Mouse (Mus musculus) left cerebral cortex, postnatal 10 days (tissue): ENCODE measurements at regions not wholly inside any gene's neighbourhood (a gene's known extent, or its start where the extent isn't known, plus 50 kb on each side); places are given as distances from the start of the nearest gene placed in this dataset.

Experiments
- DNase-seq, 2 experiments: peaks; one replicate each; pipeline ENCODE4 v3.0.0; 2021 to 2022; ENCODE audit warnings: low spot score in 2 of 2, mixed read lengths in 1 of 2; ENCODE audit errors: extremely low spot score in 1 of 2
- intact Hi-C: fragments of 180-260 bp; cut with DNase I; formaldehyde crosslinking; loops from one replicate; pipeline ENCODE4 v1.15.1; 2025

DNA sequence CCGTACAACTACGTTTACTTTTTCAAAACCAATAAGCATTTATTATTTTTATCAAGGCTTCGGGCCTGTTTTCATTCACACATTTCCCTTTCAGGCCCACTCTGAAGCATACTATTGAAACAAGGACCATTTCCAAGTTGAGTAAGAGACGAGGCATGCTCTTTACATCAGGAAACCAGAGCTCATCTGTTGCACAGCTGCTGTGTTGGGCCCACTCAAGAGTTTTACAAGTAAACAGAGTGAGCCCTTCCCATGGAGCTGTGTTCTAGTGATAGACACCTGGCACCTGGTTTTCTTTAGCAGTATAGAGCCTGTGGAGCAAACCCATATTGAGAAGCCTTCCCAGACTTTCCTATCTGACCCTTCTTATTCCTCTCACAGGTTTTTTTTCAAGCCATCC lies 363.5 kb downstream of the Ptprc start:
- DNase-seq = no peak
- intact Hi-C loops = no loop called here

DNA sequence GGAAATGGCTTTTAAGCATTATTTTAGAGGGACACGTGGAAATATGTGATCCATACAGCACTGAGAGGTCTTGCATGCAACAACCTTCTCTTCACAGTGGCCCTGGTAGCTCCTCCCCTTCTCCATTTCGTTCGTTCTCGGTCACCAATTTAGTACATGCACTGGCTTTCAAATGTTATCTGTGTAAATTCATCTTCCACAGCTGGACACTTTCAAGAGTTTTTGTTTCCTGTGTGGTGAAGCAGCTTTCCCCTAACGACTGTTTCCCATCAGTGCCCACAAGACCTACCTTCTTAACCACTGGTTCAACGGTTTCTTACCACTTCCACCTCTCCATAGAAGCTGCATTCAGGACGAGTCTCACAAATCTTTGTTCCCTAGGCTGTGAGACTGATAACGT lies 368.8 kb downstream of the Ptprc start:
- DNase-seq = no peak
- intact Hi-C loops = no loop called here

GRCm38 (mm10) chr1:137806252-137806651 lies 369.3 kb downstream of the Ptprc start:
- intact Hi-C loops = no loop called here
- no peak for DNase-seq

DNA sequence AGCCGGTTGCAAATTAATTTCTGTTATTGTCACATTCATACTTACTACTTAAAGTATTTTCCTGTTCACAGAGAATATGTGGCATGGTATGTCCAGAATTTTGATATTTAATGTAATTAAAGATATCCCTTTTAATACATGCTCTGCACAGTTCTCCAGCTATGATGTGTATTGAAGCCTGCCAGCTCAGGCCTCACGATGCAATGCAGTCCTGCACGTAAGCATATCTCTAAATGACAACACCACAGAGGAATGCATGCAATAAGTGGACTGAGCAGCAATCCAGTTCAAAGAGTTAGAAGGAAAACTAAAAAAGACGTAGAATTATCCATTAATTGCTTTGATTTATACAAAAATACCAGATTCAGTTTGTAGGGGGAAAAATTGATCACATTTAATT lies 373.4 kb downstream of the Ptprc start:
- DNase-seq = no peak
- intact Hi-C loops = no loop called here

DNA sequence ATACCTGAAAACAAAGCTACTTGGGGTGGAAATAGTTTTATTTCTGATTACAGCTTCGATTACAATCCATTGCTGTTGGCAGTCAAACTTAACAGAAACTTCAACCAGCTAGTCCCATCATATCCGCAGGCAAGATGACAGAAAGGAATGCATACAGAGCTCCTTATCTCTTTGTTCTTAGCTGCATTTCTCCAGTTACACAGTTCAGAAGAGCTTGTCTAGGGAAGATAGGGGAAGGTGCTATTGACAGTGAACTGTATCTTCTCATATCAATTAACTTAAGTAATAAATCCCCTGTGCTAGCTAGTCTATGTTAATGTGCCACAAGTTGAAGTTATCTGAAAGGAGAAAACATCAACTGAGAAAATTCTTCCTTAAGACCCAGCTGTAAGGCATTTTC lies 374.8 kb downstream of the Ptprc start:
- DNase-seq = no peak
- intact Hi-C loops = no loop called here

GRCm38 (mm10) chr1:137788789-137789188 lies 386.7 kb downstream of the Ptprc start:
- DNase-seq = no peak
- intact Hi-C loops = no loop called here

DNA sequence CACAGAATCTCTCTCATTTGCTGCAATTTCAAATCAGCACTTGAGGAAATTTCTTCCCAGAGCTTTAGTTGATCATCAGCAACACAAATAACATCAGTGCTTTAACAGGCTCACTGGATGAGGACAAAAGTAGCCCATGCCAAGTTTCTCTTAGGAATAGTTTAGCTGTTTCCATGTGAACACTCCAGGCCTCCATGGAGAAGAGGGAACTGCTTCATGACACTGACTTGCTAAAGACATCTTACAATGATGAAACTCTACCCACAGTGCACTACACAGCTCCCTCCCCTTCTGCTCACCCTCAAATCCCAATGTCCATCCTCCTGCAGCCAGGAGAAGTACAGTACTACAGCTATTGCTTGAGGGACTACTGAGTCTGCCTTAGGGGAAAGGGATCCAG lies 388.9 kb downstream of the Ptprc start:
- intact Hi-C loops = no loop called here
- no peak for DNase-seq

GRCm38 (mm10) chr1:137774586-137774985 lies 400.9 kb downstream of the Ptprc start:
- intact Hi-C loops = no loop called here

DNA sequence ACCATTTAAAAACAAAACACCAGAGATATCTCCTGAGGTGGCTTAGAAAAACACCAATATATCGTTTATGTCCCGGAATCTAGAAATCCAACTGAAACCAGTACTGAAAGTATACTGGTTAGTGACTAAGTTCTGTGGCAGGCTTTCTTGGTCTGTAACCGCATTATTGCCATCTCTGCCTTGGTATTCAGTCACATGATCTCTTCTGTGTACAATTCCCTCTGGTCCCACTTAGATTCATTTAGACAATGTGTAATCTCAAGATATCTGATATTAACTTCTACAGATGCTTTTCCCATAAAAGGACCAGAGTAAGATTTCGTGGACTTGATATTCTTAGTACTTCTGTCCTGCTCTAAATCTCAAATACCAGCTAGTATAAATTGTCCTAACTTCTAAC lies 414.7 kb downstream of the Ptprc start:
- intact Hi-C loops = no loop called here
- DNase-seq = no peak

More at GRCm38 (mm10) chr1:137774586-137774985, 400.9 kb downstream of the Ptprc start:
- no peak for DNase-seq

DNA sequence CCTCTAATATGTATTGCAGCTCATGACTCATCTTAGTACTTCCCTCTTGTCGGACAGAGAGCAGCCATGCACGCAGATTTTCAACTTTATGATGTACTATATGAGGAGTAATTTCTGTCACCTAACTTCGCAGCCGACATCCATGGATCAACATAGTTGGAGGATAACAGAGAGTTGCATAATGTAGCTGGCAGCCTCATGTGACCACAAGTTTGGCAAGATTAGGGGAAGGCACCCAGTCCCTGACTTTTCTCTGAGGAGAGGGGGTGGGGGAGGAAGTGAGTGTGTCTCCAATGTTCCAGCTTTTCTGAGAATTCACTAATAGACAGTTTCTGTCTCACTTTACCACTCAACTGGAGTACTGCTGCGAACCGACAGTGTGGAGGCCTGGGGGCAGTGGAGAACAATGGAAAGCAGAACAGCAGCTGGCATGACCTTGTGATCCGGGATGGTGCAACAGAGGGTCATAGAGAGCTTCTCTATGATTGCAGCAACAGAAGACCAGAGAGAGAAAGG lies 424.0 kb downstream of the Ptprc start:
- intact Hi-C loops = no loop called here
- DNase-seq = no peak

DNA sequence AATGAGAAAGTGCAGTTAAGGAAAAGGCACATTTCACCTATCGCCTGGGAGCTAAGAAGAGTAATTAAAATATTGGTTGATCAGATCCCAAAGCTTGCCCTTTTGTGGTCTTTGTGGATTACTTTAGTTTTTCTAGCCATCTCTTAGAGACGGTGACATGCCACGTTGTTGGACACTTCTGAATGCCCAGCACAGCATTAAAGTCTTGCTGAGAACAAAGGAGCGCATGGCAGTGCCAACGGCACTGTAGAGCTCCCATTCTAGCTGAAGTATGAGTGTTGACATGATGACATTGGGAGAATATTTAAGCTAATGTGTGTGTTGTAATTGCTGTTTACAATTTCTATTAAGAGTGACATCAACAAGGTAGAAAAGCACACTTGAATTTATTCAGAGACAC lies 424.6 kb downstream of the Ptprc start:
- intact Hi-C loops = no loop called here

DNA sequence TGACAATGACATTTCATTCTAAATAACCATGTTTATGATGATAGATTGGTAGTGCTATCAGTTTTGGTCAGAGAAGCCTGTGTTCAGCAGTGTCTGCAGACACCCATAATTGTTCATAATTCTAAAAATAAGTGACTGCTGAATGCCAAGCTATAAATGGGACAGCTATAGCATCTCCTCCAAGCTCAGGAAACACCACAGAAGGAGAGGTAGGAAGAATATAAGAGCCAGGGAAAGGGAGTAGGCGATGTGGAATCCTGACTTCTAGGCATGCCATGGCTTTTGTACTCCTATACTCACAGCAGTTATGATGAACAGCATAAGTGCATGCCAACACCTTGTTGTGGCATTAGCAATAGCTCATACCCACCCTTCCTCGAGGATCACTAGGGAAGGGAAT lies 429.4 kb downstream of the Ptprc start:
- no peak for DNase-seq
- intact Hi-C loops = no loop called here

More for the DNA sequence above, 424.6 kb downstream of the Ptprc start:
- DNase-seq = no peak

GRCm38 (mm10) chr1:137738157-137738851 lies 437.2 kb downstream of the Ptprc start:
- DNase-seq = no peak
- intact Hi-C loops = no loop called here

DNA sequence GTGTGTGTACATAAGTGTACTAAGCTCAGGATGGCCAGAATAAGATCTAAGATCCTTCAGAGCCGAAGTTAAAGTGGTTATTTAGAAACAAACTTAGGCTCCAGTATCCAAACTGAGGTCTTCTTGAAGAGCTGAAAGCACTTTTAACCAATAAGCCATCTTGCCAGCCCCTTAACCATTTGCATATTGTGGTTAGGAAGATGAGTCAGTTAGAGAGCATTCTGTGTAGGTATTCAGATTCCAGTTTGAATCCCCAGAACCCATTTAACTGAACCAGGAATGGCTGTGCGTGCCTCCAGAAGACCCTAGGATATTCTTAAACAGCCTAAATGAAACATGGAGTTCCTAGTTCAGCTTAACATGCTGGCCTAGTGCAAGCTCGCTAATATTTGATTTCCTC lies 471.6 kb downstream of the Ptprc start:
- intact Hi-C loops = no loop called here
- DNase-seq = no peak

DNA sequence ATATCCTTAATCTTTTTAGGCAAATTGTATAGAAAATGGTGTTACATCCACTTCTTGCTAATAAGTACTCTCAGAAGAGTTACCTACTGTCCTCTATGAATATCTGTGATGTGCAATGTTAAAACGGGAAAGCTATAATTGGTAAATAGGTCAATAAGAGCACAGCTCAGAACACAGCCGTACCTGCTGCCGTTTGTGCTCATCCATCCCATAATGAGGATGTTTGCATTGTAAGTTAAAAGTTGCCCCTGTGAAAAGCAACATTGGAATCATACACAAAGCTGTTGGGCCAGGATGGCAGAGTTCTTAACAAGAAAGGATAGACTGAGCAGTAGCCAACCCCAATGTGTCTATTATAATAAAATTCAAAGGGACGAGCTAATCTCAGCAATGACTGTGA lies 476.6 kb downstream of the Ptprc start:
- DNase-seq = no peak
- intact Hi-C loops = no loop called here

DNA sequence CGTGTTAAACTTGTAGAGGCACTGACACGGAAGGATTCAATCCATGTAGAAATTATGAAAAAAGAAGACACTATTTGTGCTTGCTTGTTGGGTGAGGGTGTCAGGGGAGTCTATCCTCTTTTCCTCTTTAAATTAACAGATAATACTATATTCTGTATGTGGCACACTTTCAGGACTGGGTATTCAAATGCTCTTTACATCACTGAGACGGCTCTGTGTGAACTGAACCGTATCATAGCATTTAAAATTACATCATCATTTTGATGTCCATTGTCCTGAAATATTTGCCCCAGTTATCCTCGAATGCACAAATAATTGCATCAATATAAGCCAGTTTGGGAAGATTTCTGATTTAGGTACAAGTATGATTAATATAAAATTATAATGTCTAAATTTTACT lies 478.2 kb downstream of the Ptprc start:
- intact Hi-C loops = no loop called here
- no peak for DNase-seq

GRCm38 (mm10) chr1:137696796-137697195 lies 478.7 kb downstream of the Ptprc start:
- intact Hi-C loops = no loop called here
- no peak for DNase-seq

DNA sequence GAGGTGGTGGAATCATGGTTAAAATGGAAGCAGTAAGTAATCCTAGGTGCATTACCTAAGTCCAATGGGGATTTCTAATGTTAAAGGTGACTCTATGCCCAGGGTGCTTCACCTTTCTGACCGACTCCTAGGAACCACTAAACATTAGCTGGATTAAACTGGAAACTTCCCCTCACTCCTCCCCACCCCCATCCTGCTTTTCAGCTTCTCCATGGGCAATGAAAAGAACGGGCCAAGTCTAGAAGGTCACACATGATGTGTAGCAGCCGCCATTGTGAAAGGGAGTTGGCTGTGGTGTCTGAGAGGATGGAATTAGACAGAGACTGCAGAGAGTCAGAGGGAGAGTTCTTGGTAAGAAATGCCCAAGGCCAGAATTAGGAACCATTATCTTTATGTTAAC lies 479.8 kb downstream of the Ptprc start:
- DNase-seq = no peak
- intact Hi-C loops = no loop called here

DNA sequence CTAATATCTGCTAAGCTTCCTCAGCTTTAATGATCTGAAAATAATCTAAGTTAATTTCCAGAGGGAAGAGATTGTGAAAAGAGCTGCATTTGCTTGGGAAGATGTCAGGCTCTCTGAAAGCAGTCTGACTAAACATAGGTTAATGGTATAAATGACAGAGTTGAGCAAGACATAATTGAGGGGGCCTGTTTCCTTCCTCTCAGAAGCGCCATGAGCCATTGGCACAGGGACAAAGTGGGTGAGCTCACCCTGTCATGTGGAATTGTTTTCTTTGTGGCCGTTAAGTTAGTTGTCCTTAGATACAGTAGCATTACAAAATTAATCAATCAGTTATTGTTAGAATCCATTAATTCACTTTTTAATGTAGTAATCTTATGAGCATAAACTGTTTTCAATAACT lies 483.0 kb downstream of the Ptprc start:
- no peak for DNase-seq
- intact Hi-C loops = no loop called here

- intact Hi-C loops = no loop called here
- DNase-seq = no peak
Measured at GRCm38 (mm10) chr1:137690860-137691595, 484.5 kb downstream of the Ptprc start.
